Mouse (Mus musculus): ENCODE measurements around the gene Arf6. TPM values are rescaled to one million over a fixed set of nuclear protein-coding genes. Genes with fewer than 3 reads are reported as not detected.

Gene Arf6
- polyA plus RNA-seq, 1 experiment from 2014 or later = 51.6 TPM

- ATAC-seq (ENCODE audit: insufficient number of reproducible peaks, low FRiP score, low TSS enrichment, low read depth) = no peak
- H3K4me1 ChIP-seq (ENCODE audit: control insufficient read depth, insufficient read depth, low read length) = no peaks in the 10 kb centered on the region
- no peak overlapping the region for H3K4me3 ChIP-seq (ENCODE audit: low read depth, low read length)
- no peak overlapping the region for H3K27ac ChIP-seq (replicated peaks; ENCODE audit: low read depth, low read length)
- WGBS = 79% methylated on average over 7 of the region's 7 CpGs
- H3K9me3 ChIP-seq (ENCODE audit: control insufficient read depth, low read length) = no peaks in the 10 kb centered on the region
- no peak overlapping the region for H3K9ac ChIP-seq (ENCODE audit: low read length)
- DNase-seq (ENCODE audit: low spot score) = no peak
- H3K4me2 ChIP-seq (ENCODE audit: low read depth, severe bottlenecking) = no peak overlapping the region
- H3K27me3 ChIP-seq (ENCODE audit: control insufficient read depth, insufficient read depth, low read length) = no peaks in the 10 kb centered on the region
- no peaks in the 10 kb centered on the region for H3K36me3 ChIP-seq (ENCODE audit: control insufficient read depth, insufficient read depth, low read length)
Observed at GRCm38 (mm10) chr12:69390000-69390698, 18.2 kb downstream of the Arf6 start.

GRCm38 (mm10) chr12:69393076-69393475 is 21.1 kb downstream of the Arf6 start:
- Histone ChIP-seq H3K4me1 (ENCODE audit: control insufficient read depth, insufficient read depth, low read length) (no peaks in the 10 kb centered on the region), H3K4me3 (ENCODE audit: low read depth, low read length) (no peak overlapping the region), H3K27ac (replicated peaks; ENCODE audit: low read depth, low read length) (no peak overlapping the region), H3K4me2 (ENCODE audit: low read depth, severe bottlenecking) (no peak overlapping the region), H3K36me3 (ENCODE audit: control insufficient read depth, insufficient read depth, low read length) (no peaks in the 10 kb centered on the region), H3K9me3 (ENCODE audit: control insufficient read depth, low read length) (no peaks in the 10 kb centered on the region), H3K27me3 (ENCODE audit: control insufficient read depth, insufficient read depth, low read length) (no peaks in the 10 kb centered on the region), H3K9ac (ENCODE audit: low read length) (no peak overlapping the region)
- no peak for DNase-seq (ENCODE audit: low spot score)
- 82% methylated on average over 10 of the region's 10 CpGs for WGBS
- ATAC-seq (ENCODE audit: insufficient number of reproducible peaks, low FRiP score, low TSS enrichment, low read depth) = no peak

GRCm38 (mm10) chr12:69394456-69394855 is 22.5 kb downstream of the Arf6 start:
- H3K9ac ChIP-seq (ENCODE audit: low read length) = no peak overlapping the region
- no peak overlapping the region for H3K4me2 ChIP-seq (ENCODE audit: low read depth, severe bottlenecking)
- no peak for ATAC-seq (ENCODE audit: insufficient number of reproducible peaks, low FRiP score, low TSS enrichment, low read depth)
- no peak overlapping the region for H3K4me3 ChIP-seq (ENCODE audit: low read depth, low read length)
- no peak overlapping the region for H3K27ac ChIP-seq (replicated peaks; ENCODE audit: low read depth, low read length)
- H3K9me3 ChIP-seq (ENCODE audit: control insufficient read depth, low read length) = no peaks in the 10 kb centered on the region
- WGBS = 86% methylated on average over 6 of the region's 6 CpGs
- H3K4me1 ChIP-seq (ENCODE audit: control insufficient read depth, insufficient read depth, low read length) = no peaks in the 10 kb centered on the region
- H3K27me3 ChIP-seq (ENCODE audit: control insufficient read depth, insufficient read depth, low read length) = no peaks in the 10 kb centered on the region
- no peaks in the 10 kb centered on the region for H3K36me3 ChIP-seq (ENCODE audit: control insufficient read depth, insufficient read depth, low read length)
- DNase-seq (ENCODE audit: low spot score) = no peak

- H3K36me3 ChIP-seq (ENCODE audit: control insufficient read depth, insufficient read depth, low read length) = no peaks in the 10 kb centered on the region
- WGBS = 84% methylated on average over 4 of the region's 4 CpGs
- no peak overlapping the region for H3K9ac ChIP-seq (ENCODE audit: low read length)
- DNase-seq (ENCODE audit: low spot score) (no peak), ATAC-seq (ENCODE audit: insufficient number of reproducible peaks, low FRiP score, low TSS enrichment, low read depth) (no peak)
- H3K9me3 ChIP-seq (ENCODE audit: control insufficient read depth, low read length) = no peaks in the 10 kb centered on the region
- no peaks in the 10 kb centered on the region for H3K27me3 ChIP-seq (ENCODE audit: control insufficient read depth, insufficient read depth, low read length)
- H3K4me2 ChIP-seq (ENCODE audit: low read depth, severe bottlenecking) = no peak overlapping the region
- no peak overlapping the region for H3K4me3 ChIP-seq (ENCODE audit: low read depth, low read length)
- no peak overlapping the region for H3K27ac ChIP-seq (replicated peaks; ENCODE audit: low read depth, low read length)
- H3K4me1 ChIP-seq (ENCODE audit: control insufficient read depth, insufficient read depth, low read length) = no peaks in the 10 kb centered on the region
Observed at GRCm38 (mm10) chr12:69400367-69400766, 28.4 kb downstream of the Arf6 start.

- no peaks in the 10 kb centered on the region for H3K27me3 ChIP-seq (ENCODE audit: control insufficient read depth, insufficient read depth, low read length)
- no peaks in the 10 kb centered on the region for H3K36me3 ChIP-seq (ENCODE audit: control insufficient read depth, insufficient read depth, low read length)
- no peak overlapping the region for H3K9ac ChIP-seq (ENCODE audit: low read length)
- ATAC-seq (ENCODE audit: insufficient number of reproducible peaks, low FRiP score, low TSS enrichment, low read depth) (no peak), DNase-seq (ENCODE audit: low spot score) (no peak)
- no peak overlapping the region for H3K4me3 ChIP-seq (ENCODE audit: low read depth, low read length)
- H3K4me2 ChIP-seq (ENCODE audit: low read depth, severe bottlenecking) = no peak overlapping the region
- no peaks in the 10 kb centered on the region for H3K9me3 ChIP-seq (ENCODE audit: control insufficient read depth, low read length)
- no peak overlapping the region for H3K27ac ChIP-seq (replicated peaks; ENCODE audit: low read depth, low read length)
- WGBS = 19% methylated on average over 2 of the region's 2 CpGs
- no peaks in the 10 kb centered on the region for H3K4me1 ChIP-seq (ENCODE audit: control insufficient read depth, insufficient read depth, low read length)
Observed at GRCm38 (mm10) chr12:69400871-69401286, 28.9 kb downstream of the Arf6 start.

GRCm38 (mm10) chr12:69402100-69402499 is 30.1 kb downstream of the Arf6 start:
- H3K9ac ChIP-seq (ENCODE audit: low read length) = no peak overlapping the region
- WGBS = 57% methylated on average over 9 of the region's 9 CpGs
- DNase-seq (ENCODE audit: low spot score) = no peak
- no peak overlapping the region for H3K27ac ChIP-seq (replicated peaks; ENCODE audit: low read depth, low read length)
- no peaks in the 10 kb centered on the region for H3K9me3 ChIP-seq (ENCODE audit: control insufficient read depth, low read length)
- no peaks in the 10 kb centered on the region for H3K36me3 ChIP-seq (ENCODE audit: control insufficient read depth, insufficient read depth, low read length)
- no peak overlapping the region for H3K4me2 ChIP-seq (ENCODE audit: low read depth, severe bottlenecking)
- H3K27me3 ChIP-seq (ENCODE audit: control insufficient read depth, insufficient read depth, low read length) = no peaks in the 10 kb centered on the region
- H3K4me1 ChIP-seq (ENCODE audit: control insufficient read depth, insufficient read depth, low read length) = no peaks in the 10 kb centered on the region
- ATAC-seq (ENCODE audit: insufficient number of reproducible peaks, low FRiP score, low TSS enrichment, low read depth) = no peak
- no peak overlapping the region for H3K4me3 ChIP-seq (ENCODE audit: low read depth, low read length)

- Histone ChIP-seq H3K9ac (ENCODE audit: low read length) (no peak overlapping the region), H3K27ac (replicated peaks; ENCODE audit: low read depth, low read length) (no peak overlapping the region), H3K27me3 (ENCODE audit: control insufficient read depth, insufficient read depth, low read length) (no peaks in the 10 kb centered on the region), H3K9me3 (ENCODE audit: control insufficient read depth, low read length) (no peaks in the 10 kb centered on the region), H3K4me3 (ENCODE audit: low read depth, low read length) (no peak overlapping the region), H3K4me1 (ENCODE audit: control insufficient read depth, insufficient read depth, low read length) (no peaks in the 10 kb centered on the region), H3K4me2 (ENCODE audit: low read depth, severe bottlenecking) (no peak overlapping the region), H3K36me3 (ENCODE audit: control insufficient read depth, insufficient read depth, low read length) (no peaks in the 10 kb centered on the region)
- WGBS = 87% methylated on average over 13 of the region's 13 CpGs
- ATAC-seq (ENCODE audit: insufficient number of reproducible peaks, low FRiP score, low TSS enrichment, low read depth) (no peak), DNase-seq (ENCODE audit: low spot score) (no peak)
Observed at GRCm38 (mm10) chr12:69402594-69403167, 30.7 kb downstream of the Arf6 start.

GRCm38 (mm10) chr12:69410767-69411166 is 38.8 kb downstream of the Arf6 start:
- 85% methylated on average over 5 of the region's 5 CpGs for WGBS
- DNase-seq (ENCODE audit: low spot score) (no peak), ATAC-seq (ENCODE audit: insufficient number of reproducible peaks, low FRiP score, low TSS enrichment, low read depth) (no peak)

GRCm38 (mm10) chr12:69411936-69412335 is 40.0 kb downstream of the Arf6 start:
- 26% methylated on average over 4 of the region's 4 CpGs for WGBS
- ATAC-seq (ENCODE audit: insufficient number of reproducible peaks, low FRiP score, low TSS enrichment, low read depth) (no peak), DNase-seq (ENCODE audit: low spot score) (no peak)
- Histone ChIP-seq H3K9ac (ENCODE audit: low read length) (no peak overlapping the region), H3K9me3 (ENCODE audit: control insufficient read depth, low read length) (no peaks in the 10 kb centered on the region), H3K27me3 (ENCODE audit: control insufficient read depth, insufficient read depth, low read length) (no peaks in the 10 kb centered on the region), H3K27ac (replicated peaks; ENCODE audit: low read depth, low read length) (no peak overlapping the region), H3K4me2 (ENCODE audit: low read depth, severe bottlenecking) (no peak overlapping the region), H3K36me3 (ENCODE audit: control insufficient read depth, insufficient read depth, low read length) (no peaks in the 10 kb centered on the region), H3K4me3 (ENCODE audit: low read depth, low read length) (no peak overlapping the region), H3K4me1 (ENCODE audit: control insufficient read depth, insufficient read depth, low read length) (no peaks in the 10 kb centered on the region)

More at GRCm38 (mm10) chr12:69410767-69411166, 38.8 kb downstream of the Arf6 start:
- H3K36me3 ChIP-seq (ENCODE audit: control insufficient read depth, insufficient read depth, low read length) = no peaks in the 10 kb centered on the region
- H3K9me3 ChIP-seq (ENCODE audit: control insufficient read depth, low read length) = no peaks in the 10 kb centered on the region
- H3K4me2 ChIP-seq (ENCODE audit: low read depth, severe bottlenecking) = no peak overlapping the region
- no peaks in the 10 kb centered on the region for H3K27me3 ChIP-seq (ENCODE audit: control insufficient read depth, insufficient read depth, low read length)
- no peak overlapping the region for H3K4me3 ChIP-seq (ENCODE audit: low read depth, low read length)
- no peak overlapping the region for H3K9ac ChIP-seq (ENCODE audit: low read length)
- H3K4me1 ChIP-seq (ENCODE audit: control insufficient read depth, insufficient read depth, low read length) = no peaks in the 10 kb centered on the region
- no peak overlapping the region for H3K27ac ChIP-seq (replicated peaks; ENCODE audit: low read depth, low read length)
